Mouse (Mus musculus) midbrain, embryonic 11.5 days (tissue): ENCODE data around the gene Mrfap1. TPM values are rescaled to one million over a fixed set of nuclear protein-coding genes. Genes with fewer than 3 reads are reported as not detected.

ENCODE experiments used
- ATAC-seq: fragments of 200-750 bp; cut with Nextera tagmentation; 2 replicates; pipeline ENCODE4 v1.8.0; 2017; ENCODE audit warnings: moderate TSS enrichment, moderate library complexity; ENCODE audit not compliant: low FRiP score
- DNase-seq: peaks from one replicate; pipeline ENCODE4 v3.0.0; 2015; ENCODE audit warnings: low spot score; ENCODE audit errors: missing footprints
- H3K27ac ChIP-seq: fragments of 300-500 bp; sonication (generic); 2 replicates; pipeline ENCODE4 v1.5.1; 2014; ENCODE audit warnings: low read depth, low read length
- H3K27me3 ChIP-seq: fragments of 300-500 bp; sonication (generic); 2 replicates; pipeline ENCODE4 v1.6.1; 2014; ENCODE audit warnings: mild to moderate bottlenecking, low read length, moderate library complexity, mixed read lengths; ENCODE audit not compliant: control insufficient read depth, insufficient read depth
- H3K36me3 ChIP-seq: fragments of 300-500 bp; sonication (generic); 2 replicates; pipeline ENCODE4 v1.6.1; 2014; ENCODE audit warnings: mild to moderate bottlenecking, low read length, moderate library complexity, mixed read lengths; ENCODE audit not compliant: control insufficient read depth, insufficient read depth
- H3K4me1 ChIP-seq: fragments of 300-500 bp; sonication (generic); 2 replicates; pipeline ENCODE4 v1.6.1; 2014; ENCODE audit warnings: low read length; ENCODE audit not compliant: control insufficient read depth, insufficient read depth
- H3K4me2 ChIP-seq: fragments of 300-500 bp; sonication (generic); 2 replicates; pipeline ENCODE4 v1.6.1; 2014; ENCODE audit warnings: mild to moderate bottlenecking, moderate library complexity
- H3K4me3 ChIP-seq: fragments of 300-500 bp; sonication (generic); 2 replicates; pipeline ENCODE4 v1.5.1; 2014; ENCODE audit warnings: low read depth, low read length
- H3K9ac ChIP-seq: fragments of 300-500 bp; sonication (generic); 2 replicates; pipeline ENCODE4 v1.6.1; 2014; ENCODE audit warnings: low read length
- H3K9me3 ChIP-seq: fragments of 300-500 bp; sonication (generic); 2 replicates; pipeline ENCODE4 v1.6.1; 2016; ENCODE audit warnings: low read length; ENCODE audit not compliant: control insufficient read depth
- WGBS: fragments of 180-500 bp; shearing (Covaris S2); extraction: QIAGEN DNeasy Blood & Tissue Kit; methylation state at CpG from one replicate; pipeline ENCODE4 v1.1.7; 2014; 5-methylcytosine and 5-hydroxymethylcytosine counted together
- polyA plus RNA-seq: library from polyadenylated mRNA; unstranded; fragments of >200 nt; fragmentation: Nextera tagmentation; extraction: Ambion mirVana; gene quantifications from 2 replicates; pipeline ENCODE4 v1.2.1, GENCODE M21; 2014

Mrfap1 gene
- polyA plus RNA-seq, 1 experiment from 2014 or later, result 615 TPM

DNA sequence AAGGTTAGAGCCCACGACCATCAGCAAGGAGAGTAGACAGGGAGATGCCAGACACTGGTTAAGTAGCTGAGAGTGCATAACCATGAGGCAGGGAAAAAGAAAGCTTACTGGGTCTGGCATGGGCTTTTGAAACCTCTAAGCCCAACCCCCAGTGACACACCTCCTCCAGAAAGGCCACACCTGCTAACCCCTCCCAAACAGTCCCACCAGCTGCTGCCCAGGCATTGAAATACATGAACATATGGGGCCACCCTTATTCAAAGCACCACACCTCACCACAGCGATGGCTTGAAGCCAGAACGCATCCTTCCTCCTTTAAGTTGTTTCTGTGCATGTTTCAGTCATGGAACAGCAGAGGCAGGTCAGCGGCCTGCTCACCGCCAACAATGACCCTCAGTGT is 24.0 kb downstream of the Mrfap1 start:
- H3K4me2 ChIP-seq, result no peak overlapping the region
- no peak overlapping the region for H3K4me3 ChIP-seq
- 80% methylated on average over 5 of the region's 5 CpGs for WGBS
- no peak overlapping the region for H3K9ac ChIP-seq
- H3K27me3 ChIP-seq, result no peaks in the 10 kb centered on the region
- ATAC-seq (no peak), DNase-seq (no peak)
- no peak overlapping the region for H3K27ac ChIP-seq
- no peaks in the 10 kb centered on the region for H3K9me3 ChIP-seq
- no peaks in the 10 kb centered on the region for H3K36me3 ChIP-seq
- H3K4me1 ChIP-seq, result peaks cover 1% of the 10 kb centered on the region; the same call in 1 of the 2 replicates

DNA sequence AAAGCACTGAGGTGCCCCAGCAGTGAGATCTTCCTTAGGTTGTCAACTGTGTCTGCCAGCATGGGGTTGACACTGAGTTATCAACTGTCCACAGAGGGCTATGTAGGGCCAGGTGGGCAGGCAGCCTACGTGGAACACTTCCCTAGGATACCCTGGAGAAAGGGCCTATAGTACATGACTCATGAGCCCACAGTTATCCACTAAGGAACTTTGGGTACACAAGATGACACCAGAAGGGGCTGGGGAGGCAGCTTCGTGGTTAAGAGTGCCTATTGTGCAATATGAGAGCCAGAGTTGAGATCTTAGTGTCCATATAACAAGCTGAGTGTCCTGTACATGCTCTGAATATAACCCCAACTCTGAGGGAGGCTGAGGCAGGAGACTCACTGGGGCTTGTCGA is 27.0 kb downstream of the Mrfap1 start:
- Histone ChIP-seq H3K4me2 (no peak overlapping the region), H3K27ac (no peak overlapping the region), H3K36me3 (no peaks in the 10 kb centered on the region), H3K9ac (no peak overlapping the region), H3K4me1 (peaks cover 8% of the 10 kb centered on the region), H3K9me3 (no peaks in the 10 kb centered on the region), H3K4me3 (no peak overlapping the region), H3K27me3 (no peaks in the 10 kb centered on the region)
- WGBS, result 70% methylated on average over 3 of the region's 3 CpGs
- ATAC-seq, result no peak
- no peak for DNase-seq

DNA sequence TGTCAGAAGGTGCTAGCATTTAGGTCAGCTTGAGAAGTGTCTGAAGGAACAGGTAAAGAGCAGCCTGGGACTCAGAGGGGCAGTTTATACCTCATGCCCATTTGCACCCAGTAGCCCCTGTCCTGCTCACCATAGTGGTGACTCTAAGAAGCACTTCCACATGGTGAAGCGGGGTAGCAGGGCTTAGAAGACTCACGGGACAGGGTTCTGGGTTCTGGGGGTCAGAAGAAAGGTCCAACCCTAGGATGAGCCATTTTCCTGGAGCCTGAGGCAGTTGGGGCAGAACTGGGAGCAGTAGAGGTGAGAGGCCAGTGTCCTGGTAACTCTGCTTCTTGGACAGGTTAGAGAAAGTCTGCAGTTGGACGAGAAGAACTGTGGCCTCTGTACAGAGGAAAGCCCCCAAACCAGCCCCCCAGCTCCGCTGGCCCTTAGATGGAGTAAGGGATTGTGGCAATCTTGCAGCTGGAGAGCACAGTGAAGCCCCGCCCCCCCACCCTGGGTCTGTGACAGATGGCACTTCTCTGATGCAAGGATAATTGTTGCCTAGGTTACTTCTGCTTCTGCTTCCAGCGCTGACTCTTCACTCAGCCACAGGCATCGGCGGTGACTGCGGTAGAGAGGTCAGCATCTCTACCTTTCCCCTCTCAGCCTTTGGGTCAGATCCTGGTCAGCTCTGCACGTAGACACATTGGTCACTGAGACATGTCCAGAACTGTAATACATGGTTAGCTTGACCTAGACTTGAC is 29.4 kb downstream of the Mrfap1 start:
- ATAC-seq (peak; percentile 80), DNase-seq (peak; percentile 89)
- Histone ChIP-seq H3K4me2 (no peak overlapping the region), H3K9ac (no peak overlapping the region), H3K27ac (peak overlapping the region; percentile 41; the same call in 1 of the 2 replicates), H3K4me3 (no peak overlapping the region), H3K36me3 (no peaks in the 10 kb centered on the region), H3K4me1 (peaks cover 8% of the 10 kb centered on the region), H3K9me3 (no peaks in the 10 kb centered on the region), H3K27me3 (no peaks in the 10 kb centered on the region)
- WGBS, result 34% methylated on average over 10 of the region's 10 CpGs

DNA sequence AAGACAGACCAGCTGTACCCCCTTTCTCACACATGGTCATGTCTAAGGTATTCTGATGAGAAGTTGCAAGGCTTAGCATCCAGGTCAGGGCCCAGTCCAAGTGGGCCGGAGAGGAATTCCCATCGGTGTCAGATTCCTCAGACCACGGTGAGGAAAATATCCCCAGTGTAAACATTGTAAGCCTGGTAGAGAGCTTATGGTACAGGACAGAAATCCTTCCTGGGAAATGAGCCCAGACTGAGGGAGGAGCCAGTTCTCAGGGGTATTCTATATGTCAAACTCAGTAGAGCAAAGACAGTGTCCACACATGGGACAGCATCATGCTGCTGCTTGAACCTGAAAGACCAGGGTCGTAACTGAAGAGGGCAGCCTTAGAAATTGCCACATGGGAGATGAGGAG is 36.7 kb downstream of the Mrfap1 start:
- WGBS, result 66% methylated on average over 4 of the region's 4 CpGs
- H3K4me3 ChIP-seq, result no peak overlapping the region
- no peaks in the 10 kb centered on the region for H3K27me3 ChIP-seq
- H3K4me1 ChIP-seq, result no peaks in the 10 kb centered on the region
- no peak overlapping the region for H3K27ac ChIP-seq
- DNase-seq (no peak), ATAC-seq (no peak)
- no peak overlapping the region for H3K4me2 ChIP-seq
- H3K36me3 ChIP-seq, result no peaks in the 10 kb centered on the region
- H3K9ac ChIP-seq, result no peak overlapping the region
- H3K9me3 ChIP-seq, result no peaks in the 10 kb centered on the region

DNA sequence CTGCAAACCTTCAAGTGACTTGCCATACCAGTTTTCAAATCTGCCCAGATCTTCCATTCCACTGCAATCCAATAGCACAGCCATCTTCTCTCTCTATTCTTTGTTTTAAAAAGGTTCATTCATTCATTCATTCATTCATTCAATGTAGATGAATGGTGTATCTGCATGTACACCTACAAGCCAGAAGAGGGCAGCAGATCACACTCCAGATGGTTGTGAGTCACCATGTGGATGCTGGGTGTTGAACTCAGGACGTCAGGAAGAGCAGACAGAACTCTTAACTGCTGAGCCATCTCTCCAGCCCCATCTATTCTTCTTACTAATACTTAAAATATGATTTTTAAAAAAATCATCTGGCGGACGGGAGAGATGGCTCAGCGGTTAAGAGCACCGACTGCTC is 39.5 kb downstream of the Mrfap1 start:
- Histone ChIP-seq H3K27ac (no peak overlapping the region), H3K4me2 (no peak overlapping the region), H3K9me3 (no peaks in the 10 kb centered on the region), H3K27me3 (no peaks in the 10 kb centered on the region), H3K36me3 (no peaks in the 10 kb centered on the region), H3K4me1 (no peaks in the 10 kb centered on the region), H3K9ac (no peak overlapping the region), H3K4me3 (no peak overlapping the region)
- 65% methylated on average over 5 of the region's 5 CpGs for WGBS
- no peak for ATAC-seq
- DNase-seq, result no peak

DNA sequence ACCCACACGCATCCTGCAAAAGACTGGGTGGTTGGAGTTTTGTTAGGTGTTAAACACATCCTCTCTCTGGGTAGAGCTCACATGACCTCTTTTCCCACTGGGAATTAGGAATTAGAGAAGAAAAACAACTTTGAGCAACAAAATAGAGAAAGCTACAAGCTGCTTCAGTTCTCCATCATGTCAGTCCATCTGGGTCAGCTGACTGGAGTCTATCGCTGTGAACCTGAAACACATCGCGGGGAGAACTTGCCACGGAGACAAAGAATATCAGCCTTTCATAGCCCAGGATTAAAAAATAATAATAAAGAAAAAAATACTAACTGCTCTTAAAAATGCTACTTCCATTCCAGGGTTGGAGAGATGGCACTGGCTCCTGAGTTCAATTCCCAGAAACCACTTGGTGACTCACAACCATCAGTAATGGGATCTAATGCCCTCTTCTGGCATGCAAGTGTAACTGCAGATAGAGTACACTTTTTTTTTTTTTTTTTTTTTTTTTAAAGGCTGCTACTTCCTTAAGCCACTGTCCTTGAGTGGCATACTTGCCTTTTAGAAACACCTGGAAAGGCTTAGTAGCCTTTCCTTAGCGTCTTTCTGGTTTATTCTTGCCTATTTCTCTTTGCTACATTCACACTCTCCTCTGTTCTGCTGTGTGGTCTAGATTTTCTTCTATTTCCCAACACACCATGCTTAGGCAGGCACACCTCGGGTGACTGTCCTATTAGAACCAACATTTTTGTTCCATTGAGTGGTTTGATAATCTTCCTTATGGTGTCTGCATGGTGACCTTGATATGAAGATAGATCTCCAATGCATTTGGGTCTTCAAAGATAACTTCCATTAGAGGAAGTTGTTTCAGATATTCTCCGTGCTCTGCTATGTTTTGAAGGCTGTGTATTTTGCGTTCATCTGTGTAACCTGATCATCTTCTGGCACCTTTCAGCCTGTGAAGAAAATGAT is 46.2 kb downstream of the Mrfap1 start:
- ATAC-seq (no peak), DNase-seq (no peak)
- H3K4me2 ChIP-seq, result no peak overlapping the region
- peaks cover 12% of the 10 kb centered on the region for H3K4me1 ChIP-seq
- H3K9me3 ChIP-seq, result no peaks in the 10 kb centered on the region
- H3K36me3 ChIP-seq, result no peaks in the 10 kb centered on the region
- no peak overlapping the region for H3K4me3 ChIP-seq
- WGBS, result 76% methylated on average over 9 of the region's 9 CpGs
- no peak overlapping the region for H3K9ac ChIP-seq
- no peaks in the 10 kb centered on the region for H3K27me3 ChIP-seq
- H3K27ac ChIP-seq, result no peak overlapping the region

DNA sequence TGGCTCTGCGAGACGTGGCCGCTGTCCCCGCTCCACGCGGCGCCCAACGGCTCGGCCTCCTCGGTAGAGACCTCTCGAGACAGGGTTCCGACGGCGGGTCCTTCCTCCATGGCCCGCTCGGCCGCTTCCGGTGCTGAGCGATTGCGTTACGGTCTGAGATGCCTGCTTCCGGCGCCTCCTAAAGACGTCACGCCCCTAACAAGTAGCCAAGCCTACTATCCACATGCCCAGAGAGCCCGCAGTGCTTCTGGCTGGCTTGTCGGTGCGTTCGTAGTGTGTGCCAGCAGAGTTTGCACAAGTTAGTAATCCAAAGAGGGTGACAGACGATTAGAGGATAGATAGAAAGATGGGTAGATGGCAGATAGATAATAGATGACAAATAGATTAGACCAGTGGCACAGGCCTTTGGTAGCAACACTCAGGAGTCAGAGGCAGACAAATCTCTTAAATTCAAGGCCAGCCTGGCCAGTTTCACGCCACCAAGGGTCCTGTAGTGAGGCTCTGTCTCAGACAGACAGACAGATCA is 48.0 kb downstream of the Mrfap1 start, which contains the start of gene Bloc1s4:
Bloc1s4 (minus strand) TSS at position 115 of the 526 bp plus-strand sequence.
- H3K4me2 ChIP-seq, result peak within 1 kb of the TSS; percentile 98
- peak within 1 kb of the TSS; percentile 71 for H3K9ac ChIP-seq
- no peaks in the 10 kb centered on the region for H3K27me3 ChIP-seq
- H3K9me3 ChIP-seq, result no peaks in the 10 kb centered on the region
- DNase-seq (peak; percentile 99), ATAC-seq (peak; percentile 96)
- no peak within 1 kb of the TSS for H3K27ac ChIP-seq
- H3K4me1 ChIP-seq, result peaks cover 12% of the 10 kb centered on the region
- H3K4me3 ChIP-seq, result peak within 1 kb of the TSS; percentile 99
- H3K36me3 ChIP-seq, result no peaks in the 10 kb centered on the region
- WGBS, result 7% methylated on average over 21 of the region's 31 CpGs

DNA sequence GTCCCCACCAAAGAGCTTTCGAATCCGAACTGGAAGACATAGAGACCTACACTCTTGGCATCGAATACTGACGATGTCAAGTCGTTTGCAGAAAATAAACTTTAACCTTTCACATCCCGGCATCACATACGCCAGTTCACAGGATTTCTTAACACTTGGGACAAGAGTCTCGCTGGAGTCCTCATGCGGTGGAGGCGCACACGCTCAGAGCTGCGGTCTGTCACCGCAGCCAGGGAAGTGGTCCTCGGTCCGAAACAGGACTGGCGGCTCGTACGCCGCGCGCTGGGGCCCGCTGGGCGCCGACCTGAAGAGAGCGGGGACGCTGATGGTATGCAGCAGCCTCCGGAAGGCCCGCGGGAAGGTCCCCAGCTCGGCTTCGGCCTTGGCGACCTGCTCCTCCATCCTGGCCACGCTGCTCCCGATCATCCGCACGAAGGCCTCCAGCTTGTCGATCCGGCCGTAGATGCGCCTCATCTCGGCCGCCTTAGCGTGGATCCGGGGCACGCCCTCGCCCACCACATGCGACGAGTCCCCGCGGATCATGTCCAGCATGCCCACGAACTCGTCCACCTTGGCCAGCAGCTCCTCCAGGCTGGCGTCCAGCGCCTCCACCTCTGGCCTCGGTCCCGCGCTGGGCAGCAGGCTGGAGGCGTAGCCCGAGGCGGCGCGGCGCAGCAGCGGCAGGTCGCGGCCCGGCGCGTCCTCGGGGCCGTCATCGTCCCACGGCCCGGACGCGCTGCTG is 48.6 kb downstream of the Mrfap1 start:
- no peak overlapping the region for H3K27ac ChIP-seq
- DNase-seq, result peak; percentile 83
- H3K36me3 ChIP-seq, result no peaks in the 10 kb centered on the region

More for the DNA sequence above, 48.6 kb downstream of the Mrfap1 start:
- H3K4me2 ChIP-seq, result peak overlapping the region; percentile 98
- no peaks in the 10 kb centered on the region for H3K27me3 ChIP-seq
- peak overlapping the region; percentile 71 for H3K9ac ChIP-seq
- H3K4me1 ChIP-seq, result peaks cover 12% of the 10 kb centered on the region
- no peaks in the 10 kb centered on the region for H3K9me3 ChIP-seq
- H3K4me3 ChIP-seq, result peak overlapping the region; percentile 99
- 3% methylated on average over 74 of the region's 76 CpGs for WGBS
- peak; percentile 80 for ATAC-seq
